Comparison of ENCODE assay signal across 26 mouse cellular contexts in the genomic region with DNA sequence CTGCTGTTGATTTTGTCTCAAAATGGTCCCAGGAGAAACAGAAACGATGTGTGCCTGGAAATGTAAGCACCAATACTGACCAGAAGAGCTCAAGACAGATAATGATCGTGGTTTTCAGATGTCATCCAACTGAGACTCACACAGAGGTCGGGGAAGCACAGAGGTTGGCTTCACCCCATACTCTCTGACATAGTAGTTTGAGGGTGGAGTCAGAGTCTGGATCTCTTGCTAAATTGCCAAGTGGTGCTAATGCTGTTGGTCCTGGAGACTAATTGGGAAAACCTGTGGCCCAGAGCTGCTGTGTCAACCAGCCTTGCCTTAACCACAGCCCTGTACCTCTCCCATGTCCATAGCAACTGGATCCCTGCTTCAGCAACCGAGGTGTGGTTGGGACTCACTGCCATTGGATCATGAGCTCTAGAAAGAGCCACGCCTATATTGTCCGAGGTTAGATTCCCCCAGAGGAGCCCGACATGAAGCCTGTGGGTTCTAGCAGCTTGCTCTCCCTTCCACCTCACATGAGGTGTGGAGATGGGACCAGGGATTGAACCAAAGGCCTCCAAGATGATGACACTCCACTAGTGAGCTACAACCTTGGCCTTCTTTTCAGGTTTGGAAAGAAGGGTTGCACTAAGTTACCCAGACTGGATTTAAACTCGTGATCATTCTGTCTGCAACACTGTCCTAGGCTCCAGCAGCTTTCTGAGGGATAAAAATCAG. TPM values are rescaled to one million over a fixed set of nuclear protein-coding genes. Genes with fewer than 3 reads are reported as not detected.
DNase-seq lines count a peak whose midpoint lies in the region; ATAC-seq and TF ChIP-seq lines count a peak whose summit lies in the region.
"Had no signal": no experiment of that assay in that cellular context is flagged by ENCODE, and none has a peak within 500 bp of the region (broad histone marks: within the 10 kb centered on the region; RNA-seq: fewer than 3 reads in every experiment).

No protein-coding gene starts in this region.

- no peak overlapping the region for H3K27ac ChIP-seq in liver, embryonic 11.5 days (ENCODE audit: low read depth, low read length)
- peak overlapping the region; percentile 94 for H3K27ac ChIP-seq in MEL (ENCODE audit: control insufficient read depth, low read depth, low read length)
- peak overlapping the region; percentile 68 for H3K27ac ChIP-seq in brown adipose tissue, adult 24 weeks (replicated peaks; ENCODE audit: low read depth, low read length)
- H3K27ac ChIP-seq: embryonic facial prominence, embryonic 15.5 days; forebrain, embryonic 12.5 days; heart, embryonic 15.5 days; hindbrain, embryonic 13.5 days; intestine, embryonic 15.5 days had no signal

- TF ChIP-seq CTCF in MEL (IDR thresholded peaks at IDR 0.05 in 2 of 3, conservative IDR thresholded peaks at IDR 0.05 in 1 of 3; ENCODE audit: control insufficient read depth in 1 of 3, insufficient read depth in 1 of 3, low read depth in 2 of 3, low read length in 3 of 3, poor library complexity in 1 of 3, severe bottlenecking in 1 of 3) = no peak

- H3K4me3 ChIP-seq in liver, embryonic 11.5 days (ENCODE audit: low read depth, low read length) = no peak overlapping the region
- peak overlapping the region; percentile 21 to 27; a peak in 3 of 4 replicates for H3K4me3 ChIP-seq in MEL (ENCODE audit: control insufficient read depth in 1 of 2, insufficient read depth in 1 of 2, low read depth in 2 of 2, low read length in 2 of 2)
- H3K4me3 ChIP-seq in brown adipose tissue, adult 24 weeks (ENCODE audit: insufficient read depth, low read depth, low read length) = no peak overlapping the region
- H3K4me3 ChIP-seq: embryonic facial prominence, embryonic 15.5 days; forebrain, embryonic 12.5 days; heart, embryonic 15.5 days; hindbrain, embryonic 13.5 days; intestine, embryonic 15.5 days had no signal

- H3K4me2 ChIP-seq in liver, embryonic 11.5 days = no peak overlapping the region
- H3K4me2 ChIP-seq: embryonic facial prominence, embryonic 15.5 days; forebrain, embryonic 12.5 days; heart, embryonic 11.5 days; heart, embryonic 15.5 days; hindbrain, embryonic 13.5 days; intestine, embryonic 15.5 days had no signal

- no peaks in the 10 kb centered on the region for H3K27me3 ChIP-seq in liver, embryonic 11.5 days (replicated peaks; ENCODE audit: control insufficient read depth, insufficient read depth, low read length)
- H3K27me3 ChIP-seq in MEL (ENCODE audit: control insufficient read depth in 1 of 2, insufficient read depth in 2 of 2, low read length in 2 of 2) = no peaks in the 10 kb centered on the region
- H3K27me3 ChIP-seq: embryonic facial prominence, embryonic 15.5 days; forebrain, embryonic 12.5 days; hindbrain, embryonic 13.5 days; intestine, embryonic 15.5 days had no signal

- peak; percentile 2 for DNase-seq in liver
- DNase-seq in liver, embryonic 11.5 days (ENCODE audit: low spot score) = no peak
- DNase-seq in MEL (ENCODE audit: low read depth, low spot score) = peak; percentile 77
- no peak for DNase-seq in urinary bladder, adult 2 months (ENCODE audit: low spot score)
- DNase-seq in kidney, adult 8-10 months = no peak
- DNase-seq: adrenal gland, postnatal 14 days; B cell, adult 2 months; cerebellum, adult 2 months; cerebellum, postnatal 10 days; embryo, embryonic 11 days; forebrain, postnatal 0 days; gastrocnemius, postnatal 14 days; heart, postnatal 14 days; kidney, adult 18-20 months had no signal

- 60% methylated on average over 8 of the region's 8 CpGs for WGBS in liver, embryonic 11.5 days

- no peaks in the 10 kb centered on the region for H3K9me3 ChIP-seq in liver, embryonic 11.5 days (ENCODE audit: control insufficient read depth, low read length)
- no peaks in the 10 kb centered on the region for H3K9me3 ChIP-seq in MEL (replicated peaks; ENCODE audit: insufficient read depth, low read length)
- H3K9me3 ChIP-seq: embryonic facial prominence, embryonic 15.5 days; forebrain, embryonic 12.5 days; heart, embryonic 15.5 days; hindbrain, embryonic 13.5 days; intestine, embryonic 15.5 days had no signal

- H3K36me3 ChIP-seq in liver, embryonic 11.5 days (ENCODE audit: control insufficient read depth, insufficient read depth, low read length) = no peaks in the 10 kb centered on the region
- peaks cover 0 to 66% of the 10 kb centered on the region in 2 experiments; a peak in 2 of 4 replicates for H3K36me3 ChIP-seq in MEL (ENCODE audit: control insufficient read depth in 1 of 2, insufficient read depth in 2 of 2, low read length in 2 of 2)
- H3K36me3 ChIP-seq: embryonic facial prominence, embryonic 15.5 days; forebrain, embryonic 12.5 days; heart, embryonic 15.5 days; hindbrain, embryonic 13.5 days; intestine, embryonic 15.5 days had no signal

- no peaks in the 10 kb centered on the region for H3K79me2 ChIP-seq in MEL (ENCODE audit: control insufficient read depth, insufficient read depth, low read length, poor library complexity)

- no peak for TF ChIP-seq EP300 in MEL (IDR thresholded peaks at IDR 0.05; ENCODE audit: low read depth in 1 of 2, low read length in 2 of 2)

- peak; percentile 27 to 56; a peak in 3 of 4 replicates for TF ChIP-seq POLR2A in MEL (IDR thresholded peaks at IDR 0.05; ENCODE audit: control insufficient read depth in 1 of 2, insufficient read depth in 1 of 2, low read depth in 1 of 2, low read length in 2 of 2, poor library complexity in 1 of 2)

- TF ChIP-seq RAD21 in MEL (IDR thresholded peaks at IDR 0.05; ENCODE audit: low read depth, low read length) = no peak

- no peak overlapping the region for H3K9ac ChIP-seq in liver, embryonic 11.5 days (ENCODE audit: low read depth, low read length)
- H3K9ac ChIP-seq in MEL (ENCODE audit: control insufficient read depth, low read depth, low read length, poor library complexity, severe bottlenecking) = peak overlapping the region; percentile 30
- H3K9ac ChIP-seq: embryonic facial prominence, embryonic 15.5 days; forebrain, embryonic 12.5 days; forebrain, postnatal 0 days; heart, embryonic 15.5 days; hindbrain, embryonic 13.5 days; intestine, embryonic 15.5 days had no signal

- H3K4me1 ChIP-seq in liver, embryonic 11.5 days (replicated peaks; ENCODE audit: control insufficient read depth, insufficient read depth, low read length) = peaks cover 14% of the 10 kb centered on the region
- H3K4me1 ChIP-seq in MEL (ENCODE audit: control insufficient read depth in 1 of 2, insufficient read depth in 2 of 2, low read length in 2 of 2) = peaks cover 48 to 70% of the 10 kb centered on the region in 2 experiments
- H3K4me1 ChIP-seq in brown adipose tissue, adult 24 weeks (ENCODE audit: control insufficient read depth, insufficient read depth, insufficient read length, low read length) = peaks cover 16% of the 10 kb centered on the region
- H3K4me1 ChIP-seq: forebrain, embryonic 12.5 days; hindbrain, embryonic 13.5 days had no signal

- no peak for ATAC-seq in liver, embryonic 11.5 days (replicated peaks; ENCODE audit: low FRiP score)
- ATAC-seq in megakaryocyte progenitor cell, adult 5-6 weeks (replicated peaks; ENCODE audit: poor library complexity) = 0 out of 2 replicates have a peak, but pooled peaks have one; percentile 10
- ATAC-seq: forebrain, postnatal 0 days; intestine, embryonic 15.5 days had no signal

TF ChIP-seq in MEL, 35 proteins besides CTCF, POLR2A, EP300 and RAD21 (continues in another document):
- TF ChIP-seq RCOR1 (IDR thresholded peaks at IDR 0.05; ENCODE audit: low read depth, low read length) = no peak
- no peak for TF ChIP-seq ZKSCAN1 (IDR thresholded peaks at IDR 0.05; ENCODE audit: low read depth, low read length)
- peak; percentile 46 for TF ChIP-seq ETS1 (IDR thresholded peaks at IDR 0.05; ENCODE audit: low read depth, low read length)
- TF ChIP-seq ZMIZ1 (IDR thresholded peaks at IDR 0.05; ENCODE audit: low read depth, low read length) = 0 out of 2 replicates have a peak, but pooled peaks have one; percentile 36
- TF ChIP-seq TBP (IDR thresholded peaks at IDR 0.05; ENCODE audit: low read depth, low read length) = peak; percentile 55; the same call in 1 of the 2 replicates
- TF ChIP-seq MXI1 (IDR thresholded peaks at IDR 0.05; ENCODE audit: low read depth, low read length) = no peak
- TF ChIP-seq CHD1 (IDR thresholded peaks at IDR 0.05; ENCODE audit: low read depth, low read length) = no peak
- TF ChIP-seq NRF1 (IDR thresholded peaks at IDR 0.05; ENCODE audit: insufficient read depth, low read depth, low read length, poor library complexity, severe bottlenecking) = no peak
- TF ChIP-seq MYB (IDR thresholded peaks at IDR 0.05; ENCODE audit: low read depth, low read length) = no peak
- TF ChIP-seq NELFE (IDR thresholded peaks at IDR 0.05; ENCODE audit: low read depth, low read length) = peak; percentile 48
- no peak for TF ChIP-seq ZC3H11A (IDR thresholded peaks at IDR 0.05; ENCODE audit: low read depth, low read length)
- TF ChIP-seq USF2 (IDR thresholded peaks at IDR 0.05; ENCODE audit: borderline replicate concordance in 1 of 2, insufficient read depth in 1 of 2, low read depth in 1 of 2, low read length in 2 of 2) = no peak
- no peak for TF ChIP-seq SMC3 (IDR thresholded peaks at IDR 0.05; ENCODE audit: low read depth, low read length)
- peak; percentile 32; the same call in 1 of the 2 replicates for TF ChIP-seq GATA1 (IDR thresholded peaks at IDR 0.05; ENCODE audit: low read depth, low read length)
- peak; percentile 88 for TF ChIP-seq BHLHE40 (IDR thresholded peaks at IDR 0.05; ENCODE audit: borderline replicate concordance, low read depth, low read length)

RNA-seq across cellular contexts. Expression of a gene that starts 4.7 kb away (rescaled TPM):
- not detected in 2 replicates for polyA plus RNA-seq in liver, embryonic 11.5 days (2014; fragmentation: Nextera tagmentation; extraction: Ambion mirVana)
- total RNA-seq in MEL (2012; rRNA removed) = not detected in 2 replicates
- polyA plus RNA-seq in MEL (2012; ENCODE audit: insufficient read depth in 1 of 2, insufficient read length in 2 of 2, low read depth in 1 of 2, low replicate concordance in 2 of 2, missing spikeins in 1 of 2) = not detected
- not detected in 2 replicates for polyA plus RNA-seq in brown adipose tissue, adult 24 weeks (2012; ENCODE audit: insufficient read depth, insufficient read length, missing spikeins)
- not detected in 2 replicates for total RNA-seq in megakaryocyte progenitor cell, adult 5-6 weeks (2015)
- not detected in 2 replicates for total RNA-seq in megakaryocyte progenitor cell, adult 5-6 weeks (2017)
- polyA plus RNA-seq in urinary bladder, adult 2 months (2012; rRNA removed) = not detected in 2 replicates
- total RNA-seq: adrenal gland, postnatal 14 days; forebrain, postnatal 0 days; gastrocnemius, adult 18-20 months; gastrocnemius, postnatal 14 days; heart, postnatal 14 days; hematopoietic stem cell, adult 5-6 weeks had no signal
- polyA plus RNA-seq: cerebellum, adult 2 months; embryonic facial prominence, embryonic 11.5 days; embryonic facial prominence, embryonic 15.5 days; forebrain, embryonic 12.5 days; forebrain, postnatal 0 days; gonadal fat pad, adult 2 months; heart, embryonic 11.5 days; heart, embryonic 15.5 days; hindbrain, embryonic 13.5 days; intestine, embryonic 15.5 days had no signal

RNA-seq across cellular contexts. Expression of a gene that starts 30.7 kb away (rescaled TPM):
- polyA plus RNA-seq in liver, embryonic 11.5 days (2014; fragmentation: Nextera tagmentation; extraction: Ambion mirVana) = 27.0 and 29.5 TPM in 2 replicates
- total RNA-seq in MEL (2012; rRNA removed) = 52.7 and 55.7 TPM in 2 replicates
- polyA plus RNA-seq in MEL (2012; ENCODE audit: insufficient read depth in 1 of 2, insufficient read length in 2 of 2, low read depth in 1 of 2, low replicate concordance in 2 of 2, missing spikeins in 1 of 2) = 10 to 100 TPM in 1 of 2 experiments, not detected in 1; 76.5 TPM
- 6.0 and 7.2 TPM in 2 replicates for polyA plus RNA-seq in brown adipose tissue, adult 24 weeks (2012; ENCODE audit: insufficient read depth, insufficient read length, missing spikeins)
- 33.8 and 42.4 TPM in 2 replicates for total RNA-seq in megakaryocyte progenitor cell, adult 5-6 weeks (2015)
- 17.8 and 25.6 TPM in 2 replicates for total RNA-seq in megakaryocyte progenitor cell, adult 5-6 weeks (2017)
- 4.6 and 10.7 TPM in 2 replicates for polyA plus RNA-seq in urinary bladder, adult 2 months (2012; rRNA removed)

Comparison
In these comparisons a context has a peak if more than half of its experiments do, and no peak if none do; other contexts are left out.
1. DNase-seq: peak in liver (single experiment) and MEL (single experiment); none in liver, embryonic 11.5 days (single experiment), urinary bladder, adult 2 months (single experiment) and kidney, adult 8-10 months (0 of 2).
2. H3K4me3 ChIP-seq: peak in MEL (2 of 2); none in liver, embryonic 11.5 days (single experiment) and brown adipose tissue, adult 24 weeks (single experiment).